Mouse (Mus musculus) hindbrain, embryonic 10.5 days (tissue): Measurements from ENCODE around the gene Gas8. TPM values are rescaled to one million over a fixed set of nuclear protein-coding genes. Genes with fewer than 3 reads are reported as not detected.
A peak's percentile ranks its signal among the peaks of the same experiment; 100 is the strongest.
"Not testable (repeated sequence)": the region's sequence is repeated elsewhere in the genome, so short reads cannot be mapped to it uniquely, and the experiment has no call there.

Experiments
- DNase-seq: peaks from one replicate; pipeline ENCODE4 v3.0.0-alpha.2; 2017; ENCODE audit warnings: low spot score
- H3K27ac ChIP-seq: fragments of 300-500 bp; sonication (generic); 2 replicates; pipeline ENCODE4 v1.5.1; 2016; ENCODE audit warnings: mild to moderate bottlenecking, moderate library complexity
- H3K27me3 ChIP-seq: fragments of 300-500 bp; sonication (generic); 2 replicates; pipeline ENCODE4 v1.6.1; 2016; ENCODE audit warnings: mild to moderate bottlenecking; ENCODE audit not compliant: poor library complexity, insufficient read depth, severe bottlenecking
- H3K36me3 ChIP-seq: fragments of 300-500 bp; sonication (generic); 2 replicates; pipeline ENCODE4 v1.6.1; 2016; ENCODE audit warnings: mild to moderate bottlenecking, moderate library complexity
- H3K4me1 ChIP-seq: fragments of 300-500 bp; sonication (generic); replicated peaks from 2 replicates; pipeline ENCODE4 v1.6.1; 2016; ENCODE audit warnings: mild to moderate bottlenecking
- H3K4me3 ChIP-seq: fragments of 300-500 bp; sonication (generic); 2 replicates; pipeline ENCODE4 v1.5.1; 2016; ENCODE audit warnings: mild to moderate bottlenecking, moderate library complexity
- H3K9me3 ChIP-seq: fragments of 300-500 bp; sonication (generic); 2 replicates; pipeline ENCODE4 v1.6.1; 2016; ENCODE audit warnings: mild to moderate bottlenecking, moderate library complexity
- WGBS: fragments of 180-500 bp; shearing (Covaris S2); methylation state at CpG from one replicate; pipeline ENCODE4 v1.1.7; 2016; 5-methylcytosine and 5-hydroxymethylcytosine counted together
- polyA plus RNA-seq: library from polyadenylated mRNA; unstranded; fragments of >200 nt; fragmentation: Nextera tagmentation; extraction: Ambion mirVana; gene quantifications from 2 replicates; pipeline ENCODE4 v1.2.1, GENCODE M21; 2016

The Gas8 gene
- polyA plus RNA-seq, 1 experiment from 2014 or later: 43.1 TPM

DNA sequence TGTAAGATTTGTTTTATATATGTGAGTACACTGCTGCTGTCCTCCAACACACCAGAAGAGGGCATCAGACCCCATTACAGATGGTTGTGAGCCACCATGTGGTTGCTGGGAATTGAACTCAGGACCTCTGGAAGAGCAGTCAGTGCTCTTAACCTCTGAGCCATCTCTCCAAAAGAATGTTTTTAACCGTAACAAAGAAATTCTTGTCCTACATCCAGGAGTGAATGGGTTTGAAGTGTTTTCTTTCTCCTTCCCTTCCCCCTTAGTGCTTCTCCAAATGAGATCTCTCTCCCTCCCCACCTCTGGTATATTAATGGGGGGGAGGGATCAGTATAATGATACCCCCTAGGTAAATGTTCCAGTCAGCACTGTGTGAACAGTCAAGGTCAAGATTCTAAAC, 1.4 kb downstream of the Gas8 start:
- H3K4me1 ChIP-seq: peaks cover 26% of the 10 kb centered on the region
- WGBS: 83% methylated on average over 1 of the region's 1 CpGs
- not testable (repeated sequence) for H3K9me3 ChIP-seq, DNase-seq, H3K27ac ChIP-seq
- peaks cover 27% of the 10 kb centered on the region for H3K27me3 ChIP-seq
- H3K36me3 ChIP-seq: peaks cover 49% of the 10 kb centered on the region
- peak overlapping the region; percentile 71; the same call in 1 of the 2 replicates for H3K4me3 ChIP-seq

- Histone ChIP-seq H3K4me1 (no peaks in the 10 kb centered on the region), H3K9me3 (no peaks in the 10 kb centered on the region), H3K4me3 (no peak overlapping the region), H3K27ac (no peak overlapping the region), H3K36me3 (peaks cover 100% of the 10 kb centered on the region), H3K27me3 (no peaks in the 10 kb centered on the region; the same call in 1 of the 2 replicates)
- WGBS: 95% methylated on average over 25 of the region's 25 CpGs
- DNase-seq: no peak
Observed at GRCm38 (mm10) chr8:123527720-123528489, 9.3 kb downstream of the Gas8 start.

- 89% methylated on average over 9 of the region's 9 CpGs for WGBS
- 0 out of 2 replicates have a peak, but pooled peaks cover 3% of the 10 kb centered on the region for H3K4me1 ChIP-seq
- no peak overlapping the region for H3K27ac ChIP-seq
- no peak for DNase-seq
- H3K4me3 ChIP-seq: no peak overlapping the region
- no peaks in the 10 kb centered on the region for H3K9me3 ChIP-seq
- H3K27me3 ChIP-seq: peaks cover 29% of the 10 kb centered on the region
- peaks cover 58% of the 10 kb centered on the region for H3K36me3 ChIP-seq
Observed at GRCm38 (mm10) chr8:123536242-123536989, 17.8 kb downstream of the Gas8 start.

DNA sequence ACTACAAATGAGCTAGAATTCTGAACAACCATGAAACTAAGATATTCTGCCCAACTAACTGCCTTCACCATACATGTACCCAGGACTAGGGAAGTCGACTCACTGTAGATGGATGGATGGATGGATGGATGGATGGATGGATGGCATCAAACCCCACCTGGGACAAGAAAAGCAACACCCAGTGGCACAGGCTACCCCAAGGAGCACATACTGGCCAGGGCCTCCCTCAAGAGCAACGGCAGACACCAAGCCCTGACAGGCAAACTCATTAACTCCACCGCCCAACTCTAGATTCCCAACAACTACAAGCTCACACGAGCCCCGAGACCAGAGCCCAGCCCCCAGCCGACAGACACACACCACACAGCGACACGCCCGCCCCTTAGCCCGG, 18.4 kb downstream of the Gas8 start:
- Histone ChIP-seq H3K9me3 (no peaks in the 10 kb centered on the region), H3K4me1 (0 out of 2 replicates have a peak, but pooled peaks cover 3% of the 10 kb centered on the region), H3K4me3 (no peak overlapping the region), H3K27ac (no peak overlapping the region), H3K27me3 (peaks cover 29% of the 10 kb centered on the region), H3K36me3 (peaks cover 52% of the 10 kb centered on the region)
- DNase-seq: no peak
- 25% methylated on average over 8 of the region's 10 CpGs for WGBS

GRCm38 (mm10) chr8:123537641-123538040, 19.0 kb downstream of the Gas8 start:
- Histone ChIP-seq H3K27me3 (peaks cover 29% of the 10 kb centered on the region), H3K36me3 (peaks cover 45% of the 10 kb centered on the region)
- H3K4me1 ChIP-seq, H3K9me3 ChIP-seq, H3K4me3 ChIP-seq, H3K27ac ChIP-seq, DNase-seq: not testable (repeated sequence)
- WGBS: 73% methylated on average over 8 of the region's 14 CpGs

DNA sequence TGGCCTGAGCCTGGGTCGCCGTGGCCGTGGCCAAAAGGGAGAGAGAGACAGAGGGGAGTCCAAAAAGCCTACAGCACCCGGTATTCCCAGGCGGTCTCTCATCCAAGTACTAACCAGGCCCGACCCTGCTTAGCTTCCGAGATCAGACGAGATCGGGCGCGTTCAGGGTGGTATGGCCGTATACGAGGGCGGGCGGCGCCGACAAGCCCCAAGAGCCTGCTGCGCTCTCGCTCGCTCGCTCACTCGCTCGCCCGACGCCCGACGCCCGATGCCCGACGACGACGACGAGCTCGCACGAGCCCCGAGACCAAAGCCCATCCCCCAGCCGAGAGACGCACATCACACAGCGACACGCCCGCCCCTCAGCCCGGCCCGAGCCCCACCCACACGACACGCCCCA, 45.6 kb downstream of the Gas8 start:
- H3K27me3 ChIP-seq, H3K4me3 ChIP-seq, H3K9me3 ChIP-seq, H3K4me1 ChIP-seq, H3K36me3 ChIP-seq, H3K27ac ChIP-seq, DNase-seq: not testable (repeated sequence)
- WGBS: no CpG with 5 or more reads among the region's 45 CpGs

DNA sequence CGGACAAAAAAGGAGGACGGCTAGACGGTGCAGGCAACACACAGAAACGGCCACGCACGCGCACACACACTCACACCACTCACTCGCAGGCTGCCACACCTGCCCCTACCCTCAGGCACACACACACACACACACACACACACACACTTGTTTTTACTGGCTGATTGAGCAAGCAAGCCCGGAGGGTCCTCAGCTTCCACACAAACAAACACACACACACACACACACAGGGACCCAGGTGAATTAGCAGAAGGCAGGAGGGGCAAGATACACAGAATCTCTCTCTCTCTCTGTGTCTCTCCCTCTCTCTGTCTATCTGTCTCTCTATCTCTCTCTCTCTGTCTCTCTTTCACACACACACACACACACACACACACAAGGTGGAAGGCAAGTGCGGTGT, 56.8 kb downstream of the Gas8 start:
- H3K9me3 ChIP-seq, H3K36me3 ChIP-seq, H3K4me1 ChIP-seq, H3K27me3 ChIP-seq, H3K27ac ChIP-seq, DNase-seq, H3K4me3 ChIP-seq: not testable (repeated sequence)
- WGBS: 80% methylated on average over 5 of the region's 10 CpGs

Other genes with a start within 250 kb of the Gas8 start
- gene Fanca, start 200.3 kb upstream of the Gas8 start, polyA plus RNA-seq: 35.3 and 40.9 TPM in 2 replicates
- 10.8 and 19.5 TPM in 2 replicates for gene Spire2, start 186.1 kb upstream of the Gas8 start, polyA plus RNA-seq
- gene Tcf25, start 145.1 kb upstream of the Gas8 start, polyA plus RNA-seq: 159 and 169 TPM in 2 replicates
- gene Mc1r, start 111.7 kb upstream of the Gas8 start, polyA plus RNA-seq: 0.05 and 0.21 TPM in 2 replicates
- 560 and 909 TPM in 2 replicates for gene Tubb3, start 107.4 kb upstream of the Gas8 start, polyA plus RNA-seq
- gene Def8, start 95.3 kb upstream of the Gas8 start, polyA plus RNA-seq: 40.9 and 42.3 TPM in 2 replicates
- 54.9 and 55.3 TPM in 2 replicates for gene Afg3l1, start 40.9 kb upstream of the Gas8 start, polyA plus RNA-seq
- gene Dbndd1, start 3.4 kb upstream of the Gas8 start, polyA plus RNA-seq: 19.4 and 38.1 TPM in 2 replicates
- gene Rhou, start 135.1 kb downstream of the Gas8 start, polyA plus RNA-seq: 6.7 and 7.5 TPM in 2 replicates